Mouse (Mus musculus): ENCODE measurements around the gene Romo1. TPM values are rescaled to one million over a fixed set of nuclear protein-coding genes. Genes with fewer than 3 reads are reported as not detected.
"Not testable (repeated sequence)": the region's sequence is repeated elsewhere in the genome, so short reads cannot be mapped to it uniquely, and the experiment has no call there.

The Romo1 gene
- polyA plus RNA-seq, 1 experiment from 2014 or later, result 422 TPM

DNA sequence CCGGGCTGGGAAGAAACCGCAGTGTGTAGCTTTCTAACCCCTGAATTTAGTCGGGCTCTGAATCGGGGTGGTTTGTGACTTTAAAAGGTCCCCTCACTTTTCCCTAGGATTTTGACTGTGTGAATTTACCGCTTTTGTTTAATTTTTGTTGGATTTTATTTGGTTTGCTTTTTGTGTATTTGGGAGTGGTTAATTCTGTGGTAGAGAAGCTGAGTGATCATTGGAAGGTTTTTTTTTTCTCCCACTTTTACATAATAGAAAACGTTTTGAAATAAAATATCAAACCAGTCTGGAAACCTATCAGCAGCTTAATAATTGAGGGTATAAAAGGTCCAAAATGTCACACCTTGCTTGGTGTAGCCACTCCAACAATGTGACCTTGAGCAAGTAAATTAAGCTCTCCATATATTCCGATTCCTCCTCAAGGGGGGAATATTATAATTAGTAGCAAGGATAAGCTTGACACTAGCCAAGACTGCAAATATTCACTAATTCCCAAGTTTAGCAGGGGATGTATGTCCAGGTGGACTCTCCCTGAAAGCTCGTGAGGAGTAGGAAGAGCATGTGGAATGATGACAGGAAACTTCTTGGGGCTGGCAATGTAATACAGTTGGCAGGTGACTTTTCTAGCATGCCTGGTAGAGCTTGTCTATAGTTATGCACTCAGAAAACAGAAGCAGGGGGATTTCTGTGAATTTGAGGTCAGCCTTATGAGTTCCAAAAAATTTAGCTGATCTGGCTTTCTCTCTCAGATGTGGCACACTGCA is 37.2 kb downstream of the Romo1 start:
- H3K9me3 ChIP-seq, result no peaks in the 10 kb centered on the region
- no peaks in the 10 kb centered on the region for H3K27me3 ChIP-seq
- 16% methylated on average over 8 of the region's 8 CpGs for WGBS
- H3K36me3 ChIP-seq, result peaks cover 19% of the 10 kb centered on the region
- ATAC-seq (ENCODE audit: low FRiP score, low read depth), result no peak
- H3K4me1 ChIP-seq, result peaks cover 22% of the 10 kb centered on the region
- peak overlapping the region; percentile 99 for H3K4me3 ChIP-seq
- peak overlapping the region; percentile 69 for H3K9ac ChIP-seq (replicated peaks)
- H3K27ac ChIP-seq (replicated peaks), result peak overlapping the region; percentile 94
- peak overlapping the region; percentile 60 for H3K4me2 ChIP-seq (replicated peaks)

DNA sequence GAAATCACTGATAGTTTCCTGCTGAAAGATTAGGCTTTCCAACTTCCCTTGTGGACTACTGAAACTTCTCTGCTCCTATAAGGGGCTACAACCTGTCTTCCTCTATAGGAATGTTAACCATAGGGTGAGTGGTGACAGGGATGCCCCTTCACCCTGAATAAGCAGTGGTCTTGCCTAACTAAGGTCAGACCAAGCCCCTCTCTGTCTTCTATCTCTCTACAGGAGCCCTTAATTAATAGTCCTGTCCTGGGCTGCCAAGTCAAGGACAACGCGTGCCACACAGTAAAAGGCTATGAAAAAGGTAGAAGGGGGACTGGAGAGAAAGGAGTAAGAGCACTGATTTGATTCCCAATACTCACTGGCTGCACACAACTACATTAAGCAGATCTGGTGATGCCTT is 37.8 kb downstream of the Romo1 start:
- Histone ChIP-seq H3K36me3 (peaks cover 15% of the 10 kb centered on the region), H3K27ac (replicated peaks) (no peak overlapping the region), H3K9me3 (no peaks in the 10 kb centered on the region), H3K4me1 (peaks cover 22% of the 10 kb centered on the region), H3K4me2 (replicated peaks) (peak overlapping the region; percentile 60), H3K4me3 (no peak overlapping the region), H3K27me3 (no peaks in the 10 kb centered on the region), H3K9ac (replicated peaks) (peak overlapping the region; percentile 37)
- ATAC-seq (ENCODE audit: low FRiP score, low read depth), result no peak
- WGBS, result 86% methylated on average over 2 of the region's 2 CpGs

GRCm38 (mm10) chr2:156189241-156189640 is 45.4 kb downstream of the Romo1 start:
- not testable (repeated sequence) for H3K4me1 ChIP-seq; H3K9ac ChIP-seq (replicated peaks); H3K4me3 ChIP-seq; ATAC-seq (ENCODE audit: low FRiP score, low read depth); H3K36me3 ChIP-seq; H3K9me3 ChIP-seq; H3K4me2 ChIP-seq (replicated peaks); H3K27me3 ChIP-seq; H3K27ac ChIP-seq (replicated peaks)
- WGBS, result 86% methylated on average over 7 of the region's 7 CpGs

DNA sequence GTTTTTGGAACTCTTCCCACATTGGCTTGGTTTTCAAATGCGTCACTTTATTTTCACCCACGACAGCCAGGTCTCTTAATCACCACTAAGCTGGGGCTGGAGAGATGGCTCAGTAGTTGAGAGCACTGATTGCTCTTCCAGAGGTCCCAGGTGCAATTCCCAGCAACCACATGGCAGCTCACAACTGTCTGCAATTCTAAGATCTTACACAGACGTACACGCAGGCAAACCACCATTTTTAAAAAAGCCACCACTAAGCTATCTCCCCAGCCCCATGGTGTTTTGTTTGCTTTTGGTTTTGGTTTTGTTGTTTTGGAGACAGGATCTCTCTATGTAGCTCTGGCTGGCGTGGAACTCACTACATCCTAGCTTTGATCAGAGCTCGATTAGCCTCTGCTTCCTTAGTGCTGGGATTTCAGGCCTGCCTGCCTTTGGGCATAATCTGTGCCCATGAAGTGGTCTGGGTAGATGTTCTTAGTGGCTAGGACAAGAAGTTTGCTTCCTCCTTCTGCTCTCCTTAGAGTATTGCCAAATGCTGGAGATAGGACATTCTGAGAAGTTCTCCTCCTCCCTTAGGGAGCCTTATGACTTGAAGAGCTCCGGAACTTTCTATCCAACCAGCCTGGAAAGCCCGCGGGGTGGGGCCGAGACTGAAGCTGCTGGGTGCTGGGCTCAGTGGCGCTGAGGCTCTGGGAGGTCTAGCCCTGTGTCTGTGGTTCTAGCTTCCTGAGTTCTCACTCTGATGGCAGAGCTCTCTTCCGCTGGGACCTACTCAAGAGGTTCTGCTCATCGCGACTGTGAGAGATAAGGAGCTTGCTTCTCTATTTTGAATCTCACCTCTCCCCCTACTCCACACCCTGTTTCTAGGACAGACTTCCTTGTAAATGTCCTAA is 46.4 kb downstream of the Romo1 start:
- Histone ChIP-seq H3K4me1 (no peaks in the 10 kb centered on the region), H3K36me3 (no peaks in the 10 kb centered on the region), H3K9me3 (no peaks in the 10 kb centered on the region), H3K27me3 (no peaks in the 10 kb centered on the region), H3K9ac (replicated peaks) (no peak overlapping the region), H3K4me2 (replicated peaks) (no peak overlapping the region), H3K27ac (replicated peaks) (no peak overlapping the region), H3K4me3 (no peak overlapping the region)
- WGBS, result 85% methylated on average over 14 of the region's 14 CpGs
- ATAC-seq (ENCODE audit: low FRiP score, low read depth), result no peak

DNA sequence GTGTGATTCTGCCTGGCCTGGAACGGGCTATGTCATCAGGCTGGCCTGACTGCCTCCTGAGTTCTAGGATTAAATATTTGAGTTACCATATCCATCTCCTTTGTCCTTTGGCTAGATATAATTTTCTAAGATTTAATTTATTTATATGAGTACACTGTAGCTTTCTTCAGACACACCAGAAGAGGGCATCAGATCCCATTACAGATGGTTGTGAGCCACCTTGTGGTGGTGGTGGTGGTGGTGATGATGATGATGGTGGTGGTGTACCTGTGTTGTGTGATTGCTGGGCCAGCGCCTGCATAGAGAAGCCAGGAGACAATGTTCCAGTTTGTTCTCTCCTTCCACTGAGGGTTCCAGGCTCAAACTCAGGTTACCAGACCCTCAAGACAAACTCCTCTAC is 47.7 kb downstream of the Romo1 start:
- no peak for ATAC-seq (ENCODE audit: low FRiP score, low read depth)
- 96% methylated on average over 2 of the region's 2 CpGs for WGBS
- Histone ChIP-seq H3K4me2 (replicated peaks) (no peak overlapping the region), H3K27ac (replicated peaks) (no peak overlapping the region), H3K4me1 (peaks cover 4% of the 10 kb centered on the region), H3K4me3 (no peak overlapping the region), H3K27me3 (no peaks in the 10 kb centered on the region), H3K9ac (replicated peaks) (no peak overlapping the region), H3K36me3 (no peaks in the 10 kb centered on the region), H3K9me3 (no peaks in the 10 kb centered on the region)

DNA sequence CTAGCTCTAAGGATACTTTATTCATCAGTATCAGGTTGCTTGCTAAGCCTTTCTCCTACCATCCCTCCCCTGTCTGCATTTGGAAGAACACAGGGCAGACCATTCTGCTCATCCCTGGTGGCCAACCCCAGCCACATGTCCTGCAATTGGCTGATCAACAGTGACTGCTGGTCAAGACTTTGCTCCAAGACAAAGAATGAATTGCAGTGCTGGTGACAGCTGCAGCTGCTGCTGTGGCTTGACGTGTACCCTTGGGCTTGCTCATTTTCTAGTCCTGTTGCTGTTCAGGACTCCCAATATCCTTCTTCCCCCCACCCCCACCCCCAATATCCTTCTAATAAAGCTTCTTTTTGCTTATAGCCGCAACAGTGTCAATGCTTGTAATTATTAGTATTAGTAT is 48.2 kb downstream of the Romo1 start:
- ATAC-seq (ENCODE audit: low FRiP score, low read depth), result no peak
- H3K9ac ChIP-seq (replicated peaks), result no peak overlapping the region
- WGBS, result 78% methylated on average over 2 of the region's 2 CpGs
- H3K4me1 ChIP-seq, result peaks cover 4% of the 10 kb centered on the region
- H3K27me3 ChIP-seq, result no peaks in the 10 kb centered on the region
- H3K9me3 ChIP-seq, result no peaks in the 10 kb centered on the region
- no peak overlapping the region for H3K27ac ChIP-seq (replicated peaks)
- no peaks in the 10 kb centered on the region for H3K36me3 ChIP-seq
- no peak overlapping the region for H3K4me2 ChIP-seq (replicated peaks)
- no peak overlapping the region for H3K4me3 ChIP-seq

GRCm38 (mm10) chr2:156193066-156193862 is 49.4 kb downstream of the Romo1 start:
- 90% methylated on average over 3 of the region's 3 CpGs for WGBS
- H3K27me3 ChIP-seq, result no peaks in the 10 kb centered on the region
- H3K36me3 ChIP-seq, result no peaks in the 10 kb centered on the region
- H3K4me3 ChIP-seq, result no peak overlapping the region
- H3K4me1 ChIP-seq, result peaks cover 14% of the 10 kb centered on the region
- no peak overlapping the region for H3K4me2 ChIP-seq (replicated peaks)
- H3K9ac ChIP-seq (replicated peaks), result no peak overlapping the region
- ATAC-seq (ENCODE audit: low FRiP score, low read depth), result no peak
- no peak overlapping the region for H3K27ac ChIP-seq (replicated peaks)
- H3K9me3 ChIP-seq, result no peaks in the 10 kb centered on the region

GRCm38 (mm10) chr2:156194571-156194970 is 50.7 kb downstream of the Romo1 start:
- no peak overlapping the region for H3K9ac ChIP-seq (replicated peaks)
- peaks cover 23% of the 10 kb centered on the region for H3K4me1 ChIP-seq
- H3K9me3 ChIP-seq, result no peaks in the 10 kb centered on the region
- H3K4me3 ChIP-seq, result no peak overlapping the region
- no peak for ATAC-seq (ENCODE audit: low FRiP score, low read depth)
- H3K4me2 ChIP-seq (replicated peaks), result no peak overlapping the region
- no peaks in the 10 kb centered on the region for H3K36me3 ChIP-seq
- H3K27ac ChIP-seq (replicated peaks), result no peak overlapping the region
- no peaks in the 10 kb centered on the region for H3K27me3 ChIP-seq

Other genes with a start within 250 kb of the Romo1 start
- gene Uqcc1, start 213.7 kb upstream of the Romo1 start, polyA plus RNA-seq (2016; fragmentation: Nextera tagmentation; extraction: Ambion mirVana), result 73.7 and 87.6 TPM in 2 replicates
- not detected in 2 replicates for gene Gm15557, start 203.3 kb upstream of the Romo1 start, polyA plus RNA-seq (2016; fragmentation: Nextera tagmentation; extraction: Ambion mirVana)
- 0.59 and 1.0 TPM in 2 replicates for gene Gdf5, start 198.7 kb upstream of the Romo1 start, polyA plus RNA-seq (2016; fragmentation: Nextera tagmentation; extraction: Ambion mirVana)
- 26.3 and 27.3 TPM in 2 replicates for gene Cep250, start 187.6 kb upstream of the Romo1 start, polyA plus RNA-seq (2016; fragmentation: Nextera tagmentation; extraction: Ambion mirVana)
- gene 6430550D23Rik, start 136.1 kb upstream of the Romo1 start, polyA plus RNA-seq (2016; fragmentation: Nextera tagmentation; extraction: Ambion mirVana), result 1.2 and 1.9 TPM in 2 replicates
- gene Ergic3, start 136.0 kb upstream of the Romo1 start, polyA plus RNA-seq (2016; fragmentation: Nextera tagmentation; extraction: Ambion mirVana), result 220 and 236 TPM in 2 replicates
- gene Fer1l4, start 91.1 kb upstream of the Romo1 start, polyA plus RNA-seq (2016; fragmentation: Nextera tagmentation; extraction: Ambion mirVana), result not detected in 2 replicates
- 8.6 and 8.9 TPM in 2 replicates for gene Spag4, start 78.9 kb upstream of the Romo1 start, polyA plus RNA-seq (2016; fragmentation: Nextera tagmentation; extraction: Ambion mirVana)
- 53.2 and 55.5 TPM in 2 replicates for gene Cpne1, start 32.1 kb upstream of the Romo1 start, polyA plus RNA-seq (2016; fragmentation: Nextera tagmentation; extraction: Ambion mirVana)
- 47.4 and 49.5 TPM in 2 replicates for gene Rbm12, start 32.1 kb upstream of the Romo1 start, polyA plus RNA-seq (2016; fragmentation: Nextera tagmentation; extraction: Ambion mirVana)
- gene Gm28036, start 16.9 kb upstream of the Romo1 start, polyA plus RNA-seq (2016; fragmentation: Nextera tagmentation; extraction: Ambion mirVana), result 24.0 and 33.3 TPM in 2 replicates
- 32.1 and 32.7 TPM in 2 replicates for gene Nfs1, start 147 bp downstream of the Romo1 start, polyA plus RNA-seq (2016; fragmentation: Nextera tagmentation; extraction: Ambion mirVana)
- 697 and 698 TPM in 2 replicates for gene Rbm39, start 36.2 kb downstream of the Romo1 start, polyA plus RNA-seq (2016; fragmentation: Nextera tagmentation; extraction: Ambion mirVana)
- gene Phf20, start 52.4 kb downstream of the Romo1 start, polyA plus RNA-seq (2016; fragmentation: Nextera tagmentation; extraction: Ambion mirVana), result 91.8 and 96.6 TPM in 2 replicates
- 5.9 and 6.3 TPM in 2 replicates for gene Cnbd2, start 168.3 kb downstream of the Romo1 start, polyA plus RNA-seq (2016; fragmentation: Nextera tagmentation; extraction: Ambion mirVana)
- 119 and 122 TPM in 2 replicates for gene Scand1, start 168.7 kb downstream of the Romo1 start, polyA plus RNA-seq (2016; fragmentation: Nextera tagmentation; extraction: Ambion mirVana)